Mouse (Mus musculus): ENCODE data around the gene Rnf10. TPM values are rescaled to one million over a fixed set of nuclear protein-coding genes. Genes with fewer than 3 reads are reported as not detected.

Gene Rnf10
- polyA plus RNA-seq, 1 experiment from 2014 or later, result 89.0 TPM

GRCm38 (mm10) chr5:115207892-115208291 is 64.8 kb downstream of the Rnf10 start:
- WGBS (ENCODE audit: missing documents), result 26% methylated on average over 8 of the region's 16 CpGs
- Histone ChIP-seq H3K27ac (no peak overlapping the region), H3K36me3 (ENCODE audit: inconsistent target) (no peaks in the 10 kb centered on the region), H3K4me3 (ENCODE audit: inconsistent target) (no peak overlapping the region), H3K79me2 (ENCODE audit: inconsistent target) (no peaks in the 10 kb centered on the region)

- WGBS (ENCODE audit: missing documents), result 67% methylated on average over 5 of the region's 5 CpGs
- Histone ChIP-seq H3K4me3 (ENCODE audit: inconsistent target) (no peak overlapping the region), H3K27ac (no peak overlapping the region), H3K36me3 (ENCODE audit: inconsistent target) (no peaks in the 10 kb centered on the region), H3K79me2 (ENCODE audit: inconsistent target) (no peaks in the 10 kb centered on the region)
Observed at GRCm38 (mm10) chr5:115207244-115207643, 65.5 kb downstream of the Rnf10 start.

DNA sequence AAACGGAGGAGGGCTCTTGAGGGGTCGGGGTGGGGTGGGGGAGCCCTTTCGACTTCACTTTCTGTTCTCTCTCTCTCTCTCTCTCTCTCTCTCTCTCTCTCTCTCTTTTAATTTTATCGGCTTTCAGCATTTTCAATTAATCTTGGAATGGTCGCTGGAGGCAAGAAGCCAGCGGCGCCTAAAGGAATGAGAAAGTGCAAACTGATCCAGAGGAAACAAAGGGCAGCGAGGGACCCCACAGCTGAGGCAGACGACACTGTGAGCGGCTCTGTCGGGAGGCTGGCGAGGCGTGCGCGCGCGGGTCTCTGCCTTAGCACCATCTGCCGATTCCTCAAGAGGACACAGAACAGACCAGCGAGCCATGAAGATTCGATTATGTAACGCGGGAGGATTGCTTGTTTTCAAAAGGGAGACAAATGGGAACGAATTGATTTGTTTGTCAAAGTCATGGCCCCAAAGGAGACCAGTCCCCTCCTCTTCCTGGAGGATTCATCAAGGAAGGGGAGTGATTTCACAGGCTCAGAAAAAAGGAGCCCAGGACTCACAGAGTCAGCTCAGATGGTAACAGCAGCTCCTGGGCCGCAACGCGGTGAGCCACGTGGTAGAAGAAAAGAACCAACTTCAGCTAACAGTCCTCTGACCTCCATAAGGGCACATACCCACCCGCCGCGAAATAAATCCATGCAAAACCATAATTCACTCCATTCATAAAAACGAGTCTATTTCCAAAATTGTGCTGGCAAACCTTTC is 68.0 kb downstream of the Rnf10 start:
- no peak overlapping the region for H3K4me3 ChIP-seq (ENCODE audit: inconsistent target)
- no peak overlapping the region for H3K27ac ChIP-seq
- no peaks in the 10 kb centered on the region for H3K79me2 ChIP-seq (ENCODE audit: inconsistent target)
- 2% methylated on average over 30 of the region's 31 CpGs for WGBS (ENCODE audit: missing documents)
- no peaks in the 10 kb centered on the region for H3K36me3 ChIP-seq (ENCODE audit: inconsistent target)

DNA sequence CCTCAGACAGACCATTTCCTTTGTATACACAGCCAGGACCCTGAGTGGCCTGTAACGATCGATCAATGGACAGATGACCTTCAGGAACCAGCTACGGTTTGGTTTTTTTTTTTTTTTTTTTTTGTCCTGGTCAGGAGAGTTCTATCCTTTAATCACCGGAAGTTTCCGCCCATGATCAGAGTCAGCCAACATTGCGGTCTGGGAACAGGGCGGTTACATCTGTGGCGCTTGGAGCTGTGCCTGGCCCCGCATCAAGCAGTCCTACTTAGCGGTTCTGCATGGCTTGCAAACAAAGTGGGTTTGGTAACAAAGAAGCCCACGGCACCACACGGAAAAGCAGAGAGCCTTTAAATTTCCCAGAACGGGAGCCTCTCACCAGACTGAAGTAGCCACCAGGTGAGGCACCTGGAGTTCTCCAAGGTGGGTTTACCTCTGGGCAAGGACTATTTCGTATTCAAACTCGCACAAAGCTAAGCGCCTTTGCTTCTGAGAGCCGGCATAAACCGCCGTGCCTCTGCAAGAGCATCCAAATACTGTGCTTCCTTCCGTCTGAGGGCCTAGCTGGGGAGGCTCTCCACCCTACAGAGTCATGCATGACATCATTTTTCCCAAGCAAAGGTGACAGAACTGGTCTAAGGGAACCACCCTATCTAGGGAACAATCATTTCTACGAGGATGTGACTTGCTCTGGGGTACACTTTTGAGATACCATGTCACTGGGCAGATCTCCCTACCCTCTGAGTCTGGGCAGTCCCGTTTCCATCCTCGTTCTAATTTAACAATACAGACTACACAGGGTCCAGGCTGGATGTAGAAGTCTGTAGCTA is 68.8 kb downstream of the Rnf10 start:
- Histone ChIP-seq H3K36me3 (ENCODE audit: inconsistent target) (no peaks in the 10 kb centered on the region), H3K4me3 (ENCODE audit: inconsistent target) (no peak overlapping the region), H3K79me2 (ENCODE audit: inconsistent target) (no peaks in the 10 kb centered on the region), H3K27ac (no peak overlapping the region)
- 7% methylated on average over 23 of the region's 23 CpGs for WGBS (ENCODE audit: missing documents)

DNA sequence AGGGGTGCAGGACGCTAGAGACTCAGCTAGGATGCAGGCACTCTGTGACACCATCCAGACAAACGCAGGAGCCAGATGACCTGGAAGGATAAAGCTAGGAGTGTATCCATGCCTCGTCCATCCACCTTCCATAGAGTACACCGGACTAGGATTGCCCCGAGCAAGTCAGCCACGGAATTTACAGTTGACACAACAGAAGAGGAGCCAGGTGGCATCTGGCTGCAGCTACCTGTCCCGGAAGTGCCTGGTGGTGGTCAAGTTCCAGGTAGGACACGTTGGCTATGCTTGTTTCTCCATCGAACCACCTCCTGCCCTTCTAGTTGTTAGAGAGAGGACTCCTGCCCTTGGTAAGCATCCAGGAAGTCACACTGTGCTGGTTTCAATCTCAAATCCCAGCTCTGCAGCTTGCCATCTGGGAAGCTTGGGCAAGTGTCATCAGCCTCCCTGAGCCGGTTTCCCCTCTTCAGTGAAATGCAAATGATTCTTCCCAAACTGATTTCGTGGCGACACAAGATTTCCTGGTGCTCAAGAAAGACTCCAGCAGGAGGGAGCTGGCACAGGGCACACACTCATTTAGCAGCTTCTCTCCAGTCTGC is 78.0 kb downstream of the Rnf10 start:
- H3K36me3 ChIP-seq (ENCODE audit: inconsistent target), result no peaks in the 10 kb centered on the region
- no peaks in the 10 kb centered on the region for H3K79me2 ChIP-seq (ENCODE audit: inconsistent target)
- H3K27ac ChIP-seq, result no peak overlapping the region
- H3K4me3 ChIP-seq (ENCODE audit: inconsistent target), result no peak overlapping the region
- WGBS (ENCODE audit: missing documents), result 13% methylated on average over 12 of the region's 12 CpGs

GRCm38 (mm10) chr5:115193669-115194625 is 78.8 kb downstream of the Rnf10 start, which contains the start of gene Cabp1:
Cabp1 (minus strand) TSS chr5:115194381.
- Histone ChIP-seq H3K27ac (no peak within 1 kb of the TSS), H3K4me3 (ENCODE audit: inconsistent target) (no peak within 1 kb of the TSS), H3K36me3 (ENCODE audit: inconsistent target) (no peaks in the 10 kb centered on the region), H3K79me2 (ENCODE audit: inconsistent target) (no peaks in the 10 kb centered on the region)
- under 1% methylated on average over 95 of the region's 116 CpGs for WGBS (ENCODE audit: missing documents)

GRCm38 (mm10) chr5:115193226-115193625 is 79.5 kb downstream of the Rnf10 start:
- H3K27ac ChIP-seq, result no peak overlapping the region
- no peak overlapping the region for H3K4me3 ChIP-seq (ENCODE audit: inconsistent target)
- WGBS (ENCODE audit: missing documents), result 6% methylated on average over 34 of the region's 34 CpGs
- H3K36me3 ChIP-seq (ENCODE audit: inconsistent target), result no peaks in the 10 kb centered on the region
- no peaks in the 10 kb centered on the region for H3K79me2 ChIP-seq (ENCODE audit: inconsistent target)

DNA sequence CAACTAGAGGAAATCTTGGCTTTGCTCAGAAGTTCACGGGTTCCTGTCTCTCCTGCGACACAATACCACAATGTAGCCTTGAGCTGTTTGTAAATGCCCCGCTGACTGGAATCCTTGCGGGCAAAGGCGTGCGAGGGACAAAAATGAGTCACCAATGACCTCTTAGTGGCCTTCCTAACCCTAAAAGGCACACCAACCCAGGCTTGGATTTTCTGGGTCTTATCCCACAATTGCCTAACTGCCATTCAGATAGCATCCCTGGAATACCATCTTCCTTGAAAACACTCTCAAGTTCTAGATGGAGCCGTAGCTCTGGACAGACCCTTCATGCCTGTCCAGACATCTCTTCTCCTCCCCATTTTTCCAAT is 79.9 kb downstream of the Rnf10 start:
- Histone ChIP-seq H3K4me3 (ENCODE audit: inconsistent target) (no peak overlapping the region), H3K27ac (no peak overlapping the region), H3K36me3 (ENCODE audit: inconsistent target) (no peaks in the 10 kb centered on the region), H3K79me2 (ENCODE audit: inconsistent target) (no peaks in the 10 kb centered on the region)
- 15% methylated on average over 7 of the region's 7 CpGs for WGBS (ENCODE audit: missing documents)

GRCm38 (mm10) chr5:115191880-115192827 is 80.5 kb downstream of the Rnf10 start:
- 11% methylated on average over 29 of the region's 29 CpGs for WGBS (ENCODE audit: missing documents)
- H3K4me3 ChIP-seq (ENCODE audit: inconsistent target), result no peak overlapping the region
- H3K79me2 ChIP-seq (ENCODE audit: inconsistent target), result no peaks in the 10 kb centered on the region
- H3K27ac ChIP-seq, result no peak overlapping the region
- no peaks in the 10 kb centered on the region for H3K36me3 ChIP-seq (ENCODE audit: inconsistent target)

Other genes starting within 250 kb of the Rnf10 start
- 1.4 TPM in 1 of 3 replicates, not detected in the others for gene Gm10401, start 174.6 kb downstream of the Rnf10 start, polyA plus RNA-seq (2018)
- gene Acads, start 153.6 kb downstream of the Rnf10 start, polyA plus RNA-seq (2018), result 18.4 to 32.1 TPM (median 30.6 TPM) in 3 replicates
- gene Unc119b, start 137.9 kb downstream of the Rnf10 start, polyA plus RNA-seq (2018), result 4.7 to 6.5 TPM (median 5.0 TPM) in 3 replicates
- 48.9 to 54.7 TPM (median 49.7 TPM) in 3 replicates for gene Mlec, start 114.7 kb downstream of the Rnf10 start, polyA plus RNA-seq (2018)
- not detected in 3 replicates for gene Cabp1, start 78.5 kb downstream of the Rnf10 start, polyA plus RNA-seq (2018)
- 18.6 to 30.7 TPM (median 22.3 TPM) in 3 replicates for gene Pop5, start 37.1 kb downstream of the Rnf10 start, polyA plus RNA-seq (2018)
- 22.6 to 29.0 TPM (median 22.8 TPM) in 3 replicates for gene Coq5, start 6.8 kb upstream of the Rnf10 start, polyA plus RNA-seq (2018)
- 156 to 244 TPM (median 202 TPM) in 3 replicates for gene Dynll1, start 28.1 kb upstream of the Rnf10 start, polyA plus RNA-seq (2018)
- gene Srsf9, start 54.3 kb upstream of the Rnf10 start, polyA plus RNA-seq (2018), result 61.4 to 98.7 TPM (median 76.4 TPM) in 3 replicates
- 23.7 to 43.8 TPM (median 24.3 TPM) in 3 replicates for gene Gatc, start 68.3 kb upstream of the Rnf10 start, polyA plus RNA-seq (2018)
- gene Triap1, start 68.3 kb upstream of the Rnf10 start, polyA plus RNA-seq (2018), result 36.6 to 91.2 TPM (median 78.9 TPM) in 3 replicates
- gene Cox6a1, start 76.1 kb upstream of the Rnf10 start, polyA plus RNA-seq (2018), result 268 to 413 TPM (median 344 TPM) in 3 replicates
- not detected in 3 replicates for gene Msi1, start 156.7 kb upstream of the Rnf10 start, polyA plus RNA-seq (2018)
- gene Pla2g1b, start 193.4 kb upstream of the Rnf10 start, polyA plus RNA-seq (2018), result not detected in 3 replicates
- gene Sirt4, start 211.8 kb upstream of the Rnf10 start, polyA plus RNA-seq (2018), result 6.7 to 11.2 TPM (median 7.2 TPM) in 3 replicates
- gene Pxn, start 233.8 kb upstream of the Rnf10 start, polyA plus RNA-seq (2018), result 48.5 to 74.5 TPM (median 67.7 TPM) in 3 replicates

Measured in macrophage (primary cell).